Mouse (Mus musculus) kidney, adult 2 months (tissue): Measurements from ENCODE around the gene Rbms2.

ENCODE experiments used
- CTCF ChIP-seq: fragments of 200-500 bp; conservative IDR thresholded peaks from 2 replicates; pipeline ENCODE4 v1.5.1; 2011; ENCODE audit warnings: low read depth, mild to moderate bottlenecking, control low read depth, low read length, moderate library complexity, mixed read lengths; ENCODE audit not compliant: insufficient read depth, insufficient read length
- POLR2A ChIP-seq: fragments of 200-500 bp; IDR thresholded peaks from one replicate; pipeline ENCODE4 v1.6.1; 2011; ENCODE audit warnings: low read depth, low read length, control low read depth

DNA sequence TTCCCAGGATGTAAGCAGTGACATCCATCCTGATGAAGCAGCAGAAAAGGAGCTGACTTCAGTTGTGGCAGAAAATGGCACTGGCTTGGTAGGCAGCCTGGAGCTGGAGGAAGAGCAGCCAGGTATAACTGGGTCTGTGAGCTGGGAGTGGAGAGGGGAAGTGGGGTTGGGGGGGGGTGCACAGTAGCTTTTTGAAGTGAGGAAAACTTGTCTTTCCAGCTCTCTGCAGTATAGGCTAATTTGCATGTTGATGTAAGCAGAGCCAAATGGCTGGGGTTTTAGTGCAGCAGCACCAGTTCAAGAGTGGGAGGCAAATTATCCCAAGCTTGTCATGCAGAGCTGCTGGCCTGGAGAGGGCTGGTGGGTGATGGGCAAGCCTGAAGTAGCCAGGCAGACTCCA, 68.9 kb downstream of the Rbms2 start:
- TF ChIP-seq POLR2A = no peak
- no peak for TF ChIP-seq CTCF
